Mouse (Mus musculus): ENCODE measurements around the gene Otop2. TPM values are rescaled to one million over a fixed set of nuclear protein-coding genes. Genes with fewer than 3 reads are reported as not detected.
A peak's percentile ranks its signal among the peaks of the same experiment; 100 is the strongest.

Otop2 gene
- total and polyA plus RNA-seq, 3 experiments, result not detected

- peak within 1 kb of the TSS; percentile 87 for H3K4me3 ChIP-seq (ENCODE audit: control insufficient read depth in 1 of 2, insufficient read depth in 1 of 2, low read depth in 2 of 2, low read length in 2 of 2)
- H3K27ac ChIP-seq (ENCODE audit: control insufficient read depth, low read depth, low read length), result peak within 1 kb of the TSS; percentile 85
- peaks cover 6% of the 10 kb centered on the region; the same call in 1 of the 2 replicates for H3K79me2 ChIP-seq (ENCODE audit: control insufficient read depth, insufficient read depth, low read length, poor library complexity)
- H3K9ac ChIP-seq (ENCODE audit: control insufficient read depth, low read depth, low read length, poor library complexity, severe bottlenecking), result peak within 1 kb of the TSS; percentile 93
- peaks cover 0 to 20% of the 10 kb centered on the region in 2 experiments; a peak in 2 of 4 replicates for H3K36me3 ChIP-seq (ENCODE audit: control insufficient read depth in 1 of 2, insufficient read depth in 2 of 2, low read length in 2 of 2)
- DNase-seq (ENCODE audit: low read depth, low spot score), result peak; percentile 100
- H3K27me3 ChIP-seq (ENCODE audit: control insufficient read depth in 1 of 2, insufficient read depth in 2 of 2, low read length in 2 of 2), result no peaks in the 10 kb centered on the region
- no peaks in the 10 kb centered on the region for H3K9me3 ChIP-seq (replicated peaks; ENCODE audit: insufficient read depth, low read length)
- peaks cover 10 to 26% of the 10 kb centered on the region in 2 experiments for H3K4me1 ChIP-seq (ENCODE audit: control insufficient read depth in 1 of 2, insufficient read depth in 2 of 2, low read length in 2 of 2)
- peak; percentile 64; the same call in 1 of the 2 replicates for TF ChIP-seq MAX (IDR thresholded peaks at IDR 0.05; ENCODE audit: low read length)
- TF ChIP-seq EP300 (IDR thresholded peaks at IDR 0.05; ENCODE audit: low read depth in 1 of 2, low read length in 2 of 2), result no peak
- no peak for TF ChIP-seq MAFK (IDR thresholded peaks at IDR 0.05; ENCODE audit: borderline replicate concordance, low read depth, low read length)
- peak; percentile 91 for TF ChIP-seq NELFE (IDR thresholded peaks at IDR 0.05; ENCODE audit: low read depth, low read length)
- TF ChIP-seq NRF1 (IDR thresholded peaks at IDR 0.05; ENCODE audit: insufficient read depth, low read depth, low read length, poor library complexity, severe bottlenecking), result peak; percentile 56; the same call in 1 of the 2 replicates
- TF ChIP-seq ZNF384 (IDR thresholded peaks at IDR 0.05; ENCODE audit: low read depth, low read length), result no peak
- TF ChIP-seq ZC3H11A (IDR thresholded peaks at IDR 0.05; ENCODE audit: low read depth, low read length), result no peak
- TF ChIP-seq TAL1 (IDR thresholded peaks at IDR 0.05; ENCODE audit: low read length), result no peak
- peak; percentile 99 for TF ChIP-seq SIN3A (IDR thresholded peaks at IDR 0.05; ENCODE audit: low read length)
- TF ChIP-seq KAT2A (conservative IDR thresholded peaks at IDR 0.05; ENCODE audit: low read depth, low read length), result peak; percentile 92
- no peak for TF ChIP-seq ZKSCAN1 (IDR thresholded peaks at IDR 0.05; ENCODE audit: low read depth, low read length)
- peak in 2 of 3 experiments; percentile 2 to 12; a peak in 2 of 6 replicates for TF ChIP-seq CTCF (IDR thresholded peaks at IDR 0.05 in 2 of 3, conservative IDR thresholded peaks at IDR 0.05 in 1 of 3; ENCODE audit: control insufficient read depth in 1 of 3, insufficient read depth in 1 of 3, low read depth in 2 of 3, low read length in 3 of 3, poor library complexity in 1 of 3, severe bottlenecking in 1 of 3)
- TF ChIP-seq RCOR1 (IDR thresholded peaks at IDR 0.05; ENCODE audit: low read depth, low read length), result peak; percentile 55; the same call in 1 of the 2 replicates
- 0 out of 2 replicates have a peak, but pooled peaks have one; percentile 20 for TF ChIP-seq E2F4 (IDR thresholded peaks at IDR 0.05; ENCODE audit: borderline replicate concordance, low read depth, low read length)
- TF ChIP-seq USF1 (IDR thresholded peaks at IDR 0.05; ENCODE audit: low read depth, low read length), result peak; percentile 42; the same call in 1 of the 2 replicates
- TF ChIP-seq HCFC1 (IDR thresholded peaks at IDR 0.05; ENCODE audit: low read depth, low read length), result peak; percentile 98
- peak; percentile 97 for TF ChIP-seq ZMIZ1 (IDR thresholded peaks at IDR 0.05; ENCODE audit: low read depth, low read length)
- TF ChIP-seq ELF1 (IDR thresholded peaks at IDR 0.05; ENCODE audit: low read depth, low read length), result peak; percentile 99
- peak; percentile 91 to 94 for TF ChIP-seq POLR2A (IDR thresholded peaks at IDR 0.05; ENCODE audit: control insufficient read depth in 1 of 2, insufficient read depth in 1 of 2, low read depth in 1 of 2, low read length in 2 of 2, poor library complexity in 1 of 2)
- peak; percentile 79 for TF ChIP-seq TCF12 (IDR thresholded peaks at IDR 0.05; ENCODE audit: low read depth, low read length)
- no peak for TF ChIP-seq RAD21 (IDR thresholded peaks at IDR 0.05; ENCODE audit: low read depth, low read length)
- peak; percentile 40; the same call in 1 of the 2 replicates for TF ChIP-seq POLR2AphosphoS5 (IDR thresholded peaks at IDR 0.05; ENCODE audit: borderline replicate concordance, low read depth, low read length)
- peak; percentile 69 for TF ChIP-seq GATA1 (IDR thresholded peaks at IDR 0.05; ENCODE audit: low read depth, low read length)
- peak; percentile 95 for TF ChIP-seq POLR2AphosphoS2 (IDR thresholded peaks at IDR 0.05; ENCODE audit: low read length)
- no peak for TF ChIP-seq MEF2A (IDR thresholded peaks at IDR 0.05; ENCODE audit: extremely low read depth, insufficient replicate concordance, low read depth, low read length, poor library complexity, severe bottlenecking)
- TF ChIP-seq JUND (IDR thresholded peaks at IDR 0.05; ENCODE audit: low read depth, low read length), result peak; percentile 87
- TF ChIP-seq MAZ (IDR thresholded peaks at IDR 0.05; ENCODE audit: low read depth, low read length), result no peak; the same call in 1 of the 2 replicates
- TF ChIP-seq GABPA (IDR thresholded peaks at IDR 0.05; ENCODE audit: low read depth, low read length), result peak; percentile 97; the same call in 1 of the 2 replicates
- no peak for TF ChIP-seq UBTF (IDR thresholded peaks at IDR 0.05; ENCODE audit: borderline replicate concordance, insufficient read depth, low read depth, low read length)
- TF ChIP-seq CHD2 (IDR thresholded peaks at IDR 0.05; ENCODE audit: low read length), result peak; percentile 91
- peak; percentile 91 for TF ChIP-seq TBP (IDR thresholded peaks at IDR 0.05; ENCODE audit: low read depth, low read length)
- TF ChIP-seq MYC (IDR thresholded peaks at IDR 0.05; ENCODE audit: low read depth, low read length), result peak; percentile 84
- peak; percentile 96 for TF ChIP-seq BHLHE40 (IDR thresholded peaks at IDR 0.05; ENCODE audit: borderline replicate concordance, low read depth, low read length)
- TF ChIP-seq MYB (IDR thresholded peaks at IDR 0.05; ENCODE audit: low read depth, low read length), result no peak
- TF ChIP-seq MXI1 (IDR thresholded peaks at IDR 0.05; ENCODE audit: low read depth, low read length), result peak; percentile 79
Measured at GRCm38 (mm10) chr11:115276780-115277603, 30.0 kb upstream of the Otop2 start, which contains the start of gene Fdxr. Gene Fdxr, minus strand, starts transcription at chr11:115277050.
